Comparison of ENCODE assay signal across 10 mouse cellular contexts in genomic region chr7:66934062-66934461, GRCm38 (mm10).
DNase-seq lines count a peak whose midpoint lies in the region; ATAC-seq lines count a peak whose summit lies in the region.
"Had no signal": no experiment of that assay in that cellular context is flagged by ENCODE, and none has a peak within 500 bp of the region (broad histone marks: within the 10 kb centered on the region; RNA-seq: fewer than 3 reads in every experiment).

No protein-coding gene starts in this region.

- no peak overlapping the region for H3K4me2 ChIP-seq in lung, embryonic 15.5 days
- H3K4me2 ChIP-seq in heart, embryonic 14.5 days (ENCODE audit: low read length) = no peak overlapping the region

- DNase-seq in lung, postnatal 25 days (ENCODE audit: low spot score) = no peak
- peak; percentile 84 for DNase-seq in layer of hippocampus, adult 9-11 months
- peak; percentile 71 to 82 for DNase-seq in right cerebral cortex, adult 2 months (ENCODE audit: low spot score in 2 of 2)
- DNase-seq in thymus, postnatal 25 days = no peak
- no peak for DNase-seq in kidney, adult 8-10 months
- no peak for DNase-seq in cerebellum, adult 11-12 months
- DNase-seq: adrenal gland, adult 8-10 months had no signal

- no peaks in the 10 kb centered on the region for H3K27me3 ChIP-seq in lung, embryonic 15.5 days
- no peaks in the 10 kb centered on the region for H3K27me3 ChIP-seq in heart, embryonic 14.5 days (ENCODE audit: control insufficient read depth, insufficient read depth, low read length)

- ATAC-seq in lung, embryonic 15.5 days (ENCODE audit: borderline replicate concordance, extremely low read depth, low FRiP score, low TSS enrichment) = no peak
- no peak for ATAC-seq in heart, embryonic 14.5 days (ENCODE audit: insufficient number of reproducible peaks, insufficient read depth, low FRiP score, low read depth)

- no peak overlapping the region for H3K4me3 ChIP-seq in lung, embryonic 15.5 days
- no peak overlapping the region for H3K4me3 ChIP-seq in heart, embryonic 14.5 days (ENCODE audit: control insufficient read depth in 1 of 2, insufficient read depth in 1 of 2, low read depth in 1 of 2, low read length in 2 of 2)

- peaks cover 65% of the 10 kb centered on the region for H3K4me1 ChIP-seq in lung, embryonic 15.5 days
- H3K4me1 ChIP-seq in heart, embryonic 14.5 days (ENCODE audit: control insufficient read depth in 2 of 2, insufficient read depth in 2 of 2, low read length in 2 of 2) = peaks cover 51 to 61% of the 10 kb centered on the region in 2 experiments

- no peak overlapping the region for H3K9ac ChIP-seq in lung, embryonic 15.5 days
- H3K9ac ChIP-seq in heart, embryonic 14.5 days (ENCODE audit: low read length) = no peak overlapping the region

- H3K27ac ChIP-seq in lung, embryonic 15.5 days = peak overlapping the region; percentile 58; the same call in 1 of the 2 replicates
- peak overlapping the region; percentile 9 to 71; a peak in 2 of 4 replicates for H3K27ac ChIP-seq in heart, embryonic 14.5 days (replicated peaks in 1 of 2; ENCODE audit: control insufficient read depth in 1 of 2, insufficient read depth in 1 of 2, low read depth in 2 of 2, low read length in 2 of 2)

- WGBS in lung, embryonic 15.5 days = 54% methylated on average over 6 of the region's 6 CpGs
- WGBS in heart, embryonic 14.5 days = 35% methylated on average over 6 of the region's 6 CpGs

- no peaks in the 10 kb centered on the region for H3K9me3 ChIP-seq in lung, embryonic 15.5 days
- no peaks in the 10 kb centered on the region for H3K9me3 ChIP-seq in heart, embryonic 14.5 days (ENCODE audit: control insufficient read depth, low read length)

- H3K36me3 ChIP-seq in lung, embryonic 15.5 days = no peaks in the 10 kb centered on the region
- no peaks in the 10 kb centered on the region for H3K36me3 ChIP-seq in heart, embryonic 14.5 days (ENCODE audit: control insufficient read depth, insufficient read depth, low read length)
- H3K36me3 ChIP-seq: G1E had no signal

Comparison
In these comparisons a context has a peak if more than half of its experiments do, and no peak if none do; other contexts are left out.
1. DNase-seq: peak in layer of hippocampus, adult 9-11 months (single experiment) and right cerebral cortex, adult 2 months (2 of 2); none in lung, postnatal 25 days (single experiment), thymus, postnatal 25 days (single experiment), kidney, adult 8-10 months (0 of 2) and cerebellum, adult 11-12 months (single experiment).